In genomic region chr17:64203611-64204010, GRCm38 (mm10) we compare ENCODE assay signal across 23 mouse cellular contexts.
DNase-seq lines count a peak whose midpoint lies in the region; ATAC-seq and TF ChIP-seq lines count a peak whose summit lies in the region.
"Had no signal": no experiment of that assay in that cellular context is flagged by ENCODE, and none has a peak within 500 bp of the region (broad histone marks: within the 10 kb centered on the region; RNA-seq: fewer than 3 reads in every experiment).

No protein-coding gene starts in this region.

- H3K36me3 ChIP-seq in heart, embryonic 10.5 days, result no peaks in the 10 kb centered on the region
- no peaks in the 10 kb centered on the region for H3K36me3 ChIP-seq in heart, adult 2 months (ENCODE audit: control insufficient read depth, insufficient read depth, low read length)
- H3K36me3 ChIP-seq in neural tube, embryonic 15.5 days, result no peaks in the 10 kb centered on the region
- no peaks in the 10 kb centered on the region for H3K36me3 ChIP-seq in limb, embryonic 10.5 days
- H3K36me3 ChIP-seq: embryonic facial prominence, embryonic 12.5 days; embryonic facial prominence, embryonic 15.5 days; hindbrain, embryonic 10.5 days; hindbrain, embryonic 13.5 days had no signal

- no peak for ATAC-seq in neural tube, embryonic 15.5 days (ENCODE audit: low FRiP score)
- ATAC-seq: CD4-positive, CD25-positive, alpha-beta regulatory T cell, adult 4 months; forebrain, embryonic 14.5 days; forebrain, postnatal 0 days; hindbrain, embryonic 16.5 days had no signal

- no peak for TF ChIP-seq CTCF in heart, adult 2 months (IDR thresholded peaks at IDR 0.05)

- H3K27ac ChIP-seq in heart, embryonic 10.5 days, result no peak overlapping the region
- H3K27ac ChIP-seq in heart, adult 2 months, result no peak overlapping the region
- H3K27ac ChIP-seq in neural tube, embryonic 15.5 days (replicated peaks), result no peak overlapping the region
- no peak overlapping the region for H3K27ac ChIP-seq in limb, embryonic 10.5 days
- H3K27ac ChIP-seq: embryonic facial prominence, embryonic 12.5 days; embryonic facial prominence, embryonic 15.5 days; gastrocnemius, adult 2 months; hindbrain, embryonic 10.5 days; hindbrain, embryonic 13.5 days had no signal

- no peak overlapping the region for H3K4me3 ChIP-seq in heart, embryonic 10.5 days
- H3K4me3 ChIP-seq in heart, adult 2 months, result no peak overlapping the region
- no peak overlapping the region for H3K4me3 ChIP-seq in neural tube, embryonic 15.5 days (replicated peaks)
- no peak overlapping the region for H3K4me3 ChIP-seq in limb, embryonic 10.5 days
- H3K4me3 ChIP-seq: embryonic facial prominence, embryonic 12.5 days; embryonic facial prominence, embryonic 15.5 days; gastrocnemius, adult 2 months; hindbrain, embryonic 10.5 days; hindbrain, embryonic 13.5 days had no signal

- no peaks in the 10 kb centered on the region for H3K27me3 ChIP-seq in heart, embryonic 10.5 days (ENCODE audit: insufficient read depth, poor library complexity, severe bottlenecking)
- H3K27me3 ChIP-seq in heart, adult 2 months (ENCODE audit: control insufficient read depth, insufficient read depth, low read length), result no peaks in the 10 kb centered on the region
- H3K27me3 ChIP-seq in neural tube, embryonic 15.5 days (replicated peaks), result no peaks in the 10 kb centered on the region
- no peaks in the 10 kb centered on the region for H3K27me3 ChIP-seq in limb, embryonic 10.5 days (ENCODE audit: low read depth, poor library complexity, severe bottlenecking)
- H3K27me3 ChIP-seq: embryonic facial prominence, embryonic 12.5 days; embryonic facial prominence, embryonic 15.5 days had no signal

- intact Hi-C loops in heart, adult 2 months (cut with DNase I), result no loop called here

- peak; percentile 9 for DNase-seq in heart, embryonic 10.5 days (ENCODE audit: low spot score)
- no peak for DNase-seq in heart, adult 2 months
- peak; percentile 8 for DNase-seq in neural tube, embryonic 10.5 days (ENCODE audit: extremely low spot score, low spot score)
- DNase-seq in limb, embryonic 10.5 days (ENCODE audit: low spot score), result peak; percentile 24
- no peak for DNase-seq in cerebellum, adult 9-11 months
- DNase-seq: adrenal gland, adult 2 months; adrenal gland, postnatal 14 days; cerebellum, adult 11-12 months; cerebellum, adult 8-10 months; forebrain, postnatal 0 days; gastrocnemius, adult 2 months; gastrocnemius, postnatal 14 days; heart, adult 18-20 months; heart, postnatal 36 days had no signal

- WGBS in heart, embryonic 10.5 days, result 70% methylated on average over 7 of the region's 7 CpGs
- WGBS in heart, adult 2 months, result 75% methylated on average over 7 of the region's 7 CpGs
- WGBS in neural tube, embryonic 15.5 days, result 79% methylated on average over 7 of the region's 7 CpGs
- 76% methylated on average over 7 of the region's 7 CpGs for WGBS in limb, embryonic 10.5 days

- peaks cover 12% of the 10 kb centered on the region for H3K4me1 ChIP-seq in heart, embryonic 10.5 days
- no peaks in the 10 kb centered on the region for H3K4me1 ChIP-seq in heart, adult 2 months (ENCODE audit: control insufficient read depth, insufficient read depth, low read length)
- 0 out of 2 replicates have a peak, but pooled peaks cover 8% of the 10 kb centered on the region for H3K4me1 ChIP-seq in neural tube, embryonic 15.5 days
- peaks cover 25% of the 10 kb centered on the region for H3K4me1 ChIP-seq in limb, embryonic 10.5 days

- no peaks in the 10 kb centered on the region for H3K9me3 ChIP-seq in heart, embryonic 10.5 days
- H3K9me3 ChIP-seq in neural tube, embryonic 15.5 days (replicated peaks), result no peaks in the 10 kb centered on the region
- H3K9me3 ChIP-seq in limb, embryonic 10.5 days (replicated peaks), result no peaks in the 10 kb centered on the region
- H3K9me3 ChIP-seq: embryonic facial prominence, embryonic 12.5 days; embryonic facial prominence, embryonic 15.5 days; hindbrain, embryonic 10.5 days; hindbrain, embryonic 13.5 days had no signal

- TF ChIP-seq POLR2A in heart, adult 2 months (IDR thresholded peaks at IDR 0.05; ENCODE audit: insufficient read depth, low read depth, low read length), result no peak

- H3K9ac ChIP-seq in heart, adult 2 months (ENCODE audit: low read depth, low read length), result no peak overlapping the region
- no peak overlapping the region for H3K9ac ChIP-seq in neural tube, embryonic 15.5 days (replicated peaks)
- H3K9ac ChIP-seq: embryonic facial prominence, embryonic 12.5 days; embryonic facial prominence, embryonic 15.5 days; forebrain, postnatal 0 days; hindbrain, embryonic 13.5 days had no signal

- TF ChIP-seq EP300 in heart, adult 2 months (IDR thresholded peaks at IDR 0.05; ENCODE audit: insufficient read depth, low read depth, low read length), result no peak

- no peaks in the 10 kb centered on the region for H3K79me2 ChIP-seq in heart, adult 2 months (replicated peaks; ENCODE audit: control insufficient read depth, insufficient read depth, low read length)

- H3K4me2 ChIP-seq in neural tube, embryonic 15.5 days, result no peak overlapping the region
- H3K4me2 ChIP-seq: embryonic facial prominence, embryonic 12.5 days; embryonic facial prominence, embryonic 15.5 days; heart, embryonic 11.5 days; hindbrain, embryonic 13.5 days had no signal

Comparison
In these comparisons a context has a peak if more than half of its experiments do, and no peak if none do; other contexts are left out.
1. DNase-seq: peak in heart, embryonic 10.5 days (single experiment), neural tube, embryonic 10.5 days (single experiment) and limb, embryonic 10.5 days (single experiment); none in heart, adult 2 months (0 of 2) and cerebellum, adult 9-11 months (single experiment).